Mouse (Mus musculus) olfactory bulb, adult 2 months (tissue): Measurements from ENCODE around the gene Sphk2. TPM values are rescaled to one million over a fixed set of nuclear protein-coding genes. Genes with fewer than 3 reads are reported as not detected.

Experiments used
- H3K27ac ChIP-seq: fragments of 200-500 bp; 2 replicates; pipeline ENCODE4 v1.5.1; 2012; ENCODE audit warnings: low read depth, low read length; ENCODE audit not compliant: insufficient read depth
- H3K4me1 ChIP-seq: fragments of 200-500 bp; 2 replicates; pipeline ENCODE4 v1.6.1; 2012; ENCODE audit warnings: low read length; ENCODE audit not compliant: control insufficient read depth, insufficient read depth
- H3K4me3 ChIP-seq: fragments of 200-500 bp; 2 replicates; pipeline ENCODE4 v1.5.1; 2012; ENCODE audit warnings: mild to moderate bottlenecking, low read depth, low read length, moderate library complexity; ENCODE audit not compliant: insufficient read depth
- CTCF ChIP-seq: fragments of 200-500 bp; IDR thresholded peaks from 2 replicates; pipeline ENCODE4 v1.5.1; 2012; ENCODE audit warnings: low read depth, mild to moderate bottlenecking, low read length, moderate library complexity; ENCODE audit not compliant: insufficient read depth
- POLR2A ChIP-seq: fragments of 200-500 bp; IDR thresholded peaks from 2 replicates; pipeline ENCODE4 v1.6.1; 2012; ENCODE audit warnings: mild to moderate bottlenecking, low read depth, low read length, moderate library complexity; ENCODE audit not compliant: insufficient read depth
- WGBS: fragments of 180-500 bp; shearing (Covaris S2); methylation state at CpG from one replicate; pipeline ENCODE4 v1.1.7; 2018; 5-methylcytosine and 5-hydroxymethylcytosine counted together
- polyA plus RNA-seq: library from polyadenylated mRNA; stranded (reverse); fragments of >200 nt; gene quantifications from 2 replicates; pipeline ENCODE4 v1.2.4, GENCODE M21; 2012; ENCODE audit warnings: low replicate concordance; ENCODE audit not compliant: missing spikeins, insufficient read depth, insufficient read length

The Sphk2 gene
- polyA plus RNA-seq, 1 experiment: not detected

- 29% methylated on average over 14 of the region's 14 CpGs for WGBS
- peak; percentile 94 for TF ChIP-seq CTCF
- no peak for TF ChIP-seq POLR2A
- Histone ChIP-seq H3K4me3 (peak overlapping the region; percentile 38), H3K4me1 (peaks cover 7% of the 10 kb centered on the region), H3K27ac (peak overlapping the region; percentile 64; the same call in 1 of the 2 replicates)
Observed at GRCm38 (mm10) chr7:45682144-45683126, 35.4 kb downstream of the Sphk2 start.

GRCm38 (mm10) chr7:45681046-45681736 is 36.6 kb downstream of the Sphk2 start:
- no peak overlapping the region for H3K27ac ChIP-seq
- H3K4me3 ChIP-seq: no peak overlapping the region
- peaks cover 7% of the 10 kb centered on the region for H3K4me1 ChIP-seq
- 88% methylated on average over 8 of the region's 8 CpGs for WGBS
- no peak for TF ChIP-seq POLR2A
- TF ChIP-seq CTCF: no peak

- 73% methylated on average over 14 of the region's 14 CpGs for WGBS
- Histone ChIP-seq H3K4me3 (no peak overlapping the region), H3K4me1 (peaks cover 7% of the 10 kb centered on the region), H3K27ac (no peak overlapping the region)
- TF ChIP-seq POLR2A (no peak), CTCF (no peak)
Observed at GRCm38 (mm10) chr7:45679966-45680621, 37.7 kb downstream of the Sphk2 start.

GRCm38 (mm10) chr7:45678513-45678912 is 39.3 kb downstream of the Sphk2 start:
- peaks cover 7% of the 10 kb centered on the region for H3K4me1 ChIP-seq
- TF ChIP-seq POLR2A: no peak
- TF ChIP-seq CTCF: no peak
- 93% methylated on average over 14 of the region's 14 CpGs for WGBS
- no peak overlapping the region for H3K27ac ChIP-seq
- H3K4me3 ChIP-seq: no peak overlapping the region

- TF ChIP-seq CTCF (no peak), POLR2A (no peak)
- 90% methylated on average over 7 of the region's 7 CpGs for WGBS
Observed at GRCm38 (mm10) chr7:45677627-45678295, 40.0 kb downstream of the Sphk2 start.

GRCm38 (mm10) chr7:45668921-45669320 is 48.9 kb downstream of the Sphk2 start:
- Histone ChIP-seq H3K4me3 (no peak overlapping the region), H3K27ac (no peak overlapping the region), H3K4me1 (no peaks in the 10 kb centered on the region)
- 95% methylated on average over 9 of the region's 9 CpGs for WGBS
- TF ChIP-seq POLR2A: no peak
- no peak for TF ChIP-seq CTCF

More at GRCm38 (mm10) chr7:45677627-45678295, 40.0 kb downstream of the Sphk2 start:
- H3K4me1 ChIP-seq: peaks cover 4% of the 10 kb centered on the region
- no peak overlapping the region for H3K4me3 ChIP-seq
- no peak overlapping the region for H3K27ac ChIP-seq

- TF ChIP-seq POLR2A: no peak
- TF ChIP-seq CTCF: no peak
- 77% methylated on average over 14 of the region's 14 CpGs for WGBS
Observed at GRCm38 (mm10) chr7:45667761-45668160, 50.0 kb downstream of the Sphk2 start.

GRCm38 (mm10) chr7:45666161-45666560 is 51.6 kb downstream of the Sphk2 start, which contains the start of gene Fut2:
Gene Fut2 (minus strand): TSS chr7:45666394.
- no peak within 1 kb of the TSS for H3K4me3 ChIP-seq
- no peak within 1 kb of the TSS for H3K27ac ChIP-seq
- H3K4me1 ChIP-seq: no peaks in the 10 kb centered on the region
- TF ChIP-seq POLR2A (no peak), CTCF (no peak)
- 86% methylated on average over 7 of the region's 7 CpGs for WGBS

More at GRCm38 (mm10) chr7:45667761-45668160, 50.0 kb downstream of the Sphk2 start:
- no peak overlapping the region for H3K27ac ChIP-seq
- no peak overlapping the region for H3K4me3 ChIP-seq
- H3K4me1 ChIP-seq: no peaks in the 10 kb centered on the region
